Mouse (Mus musculus): ENCODE data around the gene Rgs2. TPM values are rescaled to one million over a fixed set of nuclear protein-coding genes. Genes with fewer than 3 reads are reported as not detected.

Gene Rgs2
- total RNA-seq, 2 experiments from 2014 or later: 41.2 to 57.6 TPM

DNA sequence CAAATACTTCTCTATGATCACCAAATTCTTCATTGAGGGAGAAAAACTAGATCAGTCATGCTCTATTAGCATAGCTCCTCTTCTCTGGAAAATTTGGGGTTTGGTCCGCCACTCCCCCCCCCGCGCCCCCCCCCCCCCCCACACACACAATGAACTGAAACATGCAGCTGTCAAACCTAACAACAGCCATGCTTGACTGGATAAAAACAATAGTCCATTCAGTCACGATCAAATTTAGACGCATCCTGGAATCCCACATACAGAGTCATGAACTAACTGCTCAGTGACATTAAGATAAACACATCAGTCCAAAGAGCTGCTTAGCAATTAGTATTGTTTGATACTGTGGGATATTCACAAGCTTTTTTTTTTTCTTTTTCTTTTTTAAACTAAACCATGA, 14.2 kb downstream of the Rgs2 start:
- intact Hi-C loops (cut with DNase I): no loop called here
- no peak for DNase-seq (ENCODE audit: low spot score)

DNA sequence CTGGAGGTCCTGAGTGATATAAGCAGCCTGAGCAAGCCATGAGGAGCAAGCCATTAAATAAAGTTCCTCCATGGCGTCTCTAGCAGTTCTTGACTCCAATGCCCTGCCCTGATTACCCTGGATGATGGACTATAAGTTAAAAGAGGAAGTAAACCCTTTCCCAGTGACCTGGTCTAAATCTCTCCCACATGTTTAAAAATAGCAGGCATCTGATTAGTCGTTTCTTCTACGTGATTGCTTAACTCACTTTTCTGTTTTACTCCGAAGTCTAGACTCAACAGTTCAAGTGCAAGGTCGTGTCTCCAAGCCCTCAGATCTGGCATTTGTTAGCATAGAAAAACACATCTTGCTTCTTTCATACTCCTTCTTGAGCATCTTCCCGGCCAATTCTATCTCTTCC, 15.2 kb downstream of the Rgs2 start:
- intact Hi-C loops (cut with DNase I): no loop called here
- no peak for DNase-seq (ENCODE audit: low spot score)

DNA sequence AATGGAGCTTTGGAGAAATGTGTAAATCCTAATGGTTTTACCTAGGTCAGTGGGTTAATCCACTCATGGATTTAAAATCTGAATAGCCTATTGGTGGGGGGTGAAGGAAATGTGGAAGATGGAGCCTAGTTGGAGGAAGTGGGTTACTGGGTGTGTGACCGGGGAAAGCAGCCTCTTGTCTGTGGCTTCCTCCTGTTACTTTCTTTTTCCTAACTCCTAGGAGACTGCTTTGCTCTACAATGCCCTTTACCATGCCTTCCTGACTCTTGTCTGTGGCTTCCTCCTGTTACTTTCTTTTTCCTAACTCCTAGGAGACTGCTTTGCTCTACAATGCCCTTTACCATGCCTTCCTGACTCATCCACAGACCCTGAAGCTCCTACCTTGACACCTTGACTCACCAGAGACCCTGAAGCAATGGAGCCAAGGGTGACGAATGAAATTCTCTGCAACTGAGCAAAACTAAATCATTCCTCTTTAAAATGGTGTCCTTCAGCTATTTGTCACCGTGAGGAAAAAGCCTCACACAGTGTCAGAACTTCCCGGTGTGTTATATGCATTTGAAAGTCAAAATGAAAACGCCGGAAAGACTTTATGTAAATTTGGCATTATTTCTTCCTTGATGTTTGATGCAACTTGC, 18.9 kb downstream of the Rgs2 start:
- intact Hi-C loops (cut with DNase I): no loop called here
- no peak for DNase-seq (ENCODE audit: low spot score)

DNA sequence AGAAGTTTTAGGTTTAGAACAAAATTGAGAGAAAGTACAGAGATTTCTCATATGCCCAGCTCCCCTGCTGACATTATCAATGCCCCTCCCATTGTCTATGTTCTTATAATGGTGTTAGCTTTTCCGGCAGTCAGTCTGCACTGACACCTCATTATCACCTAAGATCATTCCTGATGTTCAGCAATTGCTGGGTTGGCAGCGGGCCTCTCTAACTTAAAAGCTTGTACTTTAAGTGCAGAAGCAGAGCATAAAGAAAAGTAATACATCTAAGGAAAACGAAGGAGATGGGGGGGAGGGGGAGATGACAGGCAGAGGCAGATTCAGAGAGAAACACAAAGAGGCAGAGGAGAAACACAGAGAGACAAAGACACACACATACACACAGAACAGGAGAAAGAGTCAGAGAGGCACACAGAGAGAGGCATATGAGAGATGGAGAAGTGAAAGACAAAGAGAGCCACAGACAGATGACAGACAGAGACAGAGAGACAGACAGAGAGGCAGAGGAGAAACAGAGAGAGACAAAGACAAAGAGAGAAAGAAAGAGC, 21.1 kb downstream of the Rgs2 start:
- no peak for DNase-seq (ENCODE audit: low spot score)
- intact Hi-C loops (cut with DNase I): no loop called here

DNA sequence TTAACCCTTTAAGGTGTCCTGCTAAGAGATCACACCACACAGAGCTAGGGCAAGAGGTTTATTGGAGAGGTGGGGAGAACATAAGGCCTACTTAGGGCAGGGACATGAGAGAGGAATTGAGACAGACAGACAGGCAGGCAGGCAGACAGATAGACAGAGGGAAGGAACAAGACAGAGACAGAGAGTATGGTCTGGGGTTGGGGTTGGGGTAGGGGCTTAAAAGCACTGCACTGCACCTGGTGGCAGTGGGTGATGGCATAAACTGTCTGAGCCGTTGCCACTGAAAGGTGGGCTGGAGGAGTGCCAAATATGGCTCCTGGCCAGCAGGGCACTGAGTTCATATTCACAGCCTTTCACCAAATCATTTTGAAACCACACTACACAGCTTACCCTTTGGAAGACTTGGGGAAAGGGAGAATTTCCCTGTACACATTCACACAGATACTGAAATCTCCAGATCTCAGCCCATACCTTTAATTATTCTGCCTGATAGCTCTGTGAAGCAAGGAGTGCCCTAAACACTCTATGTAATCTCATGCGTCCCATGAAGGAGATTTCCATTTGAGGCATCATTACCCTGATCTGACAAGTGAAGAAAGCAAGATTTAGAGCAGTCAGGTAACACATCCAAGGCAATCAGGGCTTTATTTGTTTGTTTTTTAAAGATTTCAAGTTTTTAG, 21.7 kb downstream of the Rgs2 start:
- intact Hi-C loops (cut with DNase I): no loop called here

DNA sequence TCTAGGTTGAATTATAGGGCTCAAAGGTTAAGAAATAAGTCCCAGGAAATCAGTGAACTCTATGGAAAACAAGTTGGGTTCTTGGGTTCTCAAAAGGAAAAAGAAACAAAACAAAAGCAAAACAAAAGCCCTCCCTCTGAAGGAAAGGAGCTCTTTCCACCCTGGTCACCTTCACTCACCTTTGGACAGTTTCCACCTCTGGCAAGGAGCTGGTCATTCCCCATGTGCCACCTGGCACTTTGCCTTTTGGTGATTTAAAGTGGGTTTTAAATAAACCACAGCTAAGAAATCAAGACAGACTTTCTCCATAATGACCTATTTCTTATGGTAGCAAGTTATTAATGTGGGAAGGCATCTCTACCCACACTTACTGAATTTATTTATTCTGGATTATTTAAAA, 23.1 kb downstream of the Rgs2 start:
- no peak for DNase-seq (ENCODE audit: low spot score)
- intact Hi-C loops (cut with DNase I): no loop called here

More for the DNA sequence above, 21.7 kb downstream of the Rgs2 start:
- DNase-seq (ENCODE audit: low spot score): no peak

DNA sequence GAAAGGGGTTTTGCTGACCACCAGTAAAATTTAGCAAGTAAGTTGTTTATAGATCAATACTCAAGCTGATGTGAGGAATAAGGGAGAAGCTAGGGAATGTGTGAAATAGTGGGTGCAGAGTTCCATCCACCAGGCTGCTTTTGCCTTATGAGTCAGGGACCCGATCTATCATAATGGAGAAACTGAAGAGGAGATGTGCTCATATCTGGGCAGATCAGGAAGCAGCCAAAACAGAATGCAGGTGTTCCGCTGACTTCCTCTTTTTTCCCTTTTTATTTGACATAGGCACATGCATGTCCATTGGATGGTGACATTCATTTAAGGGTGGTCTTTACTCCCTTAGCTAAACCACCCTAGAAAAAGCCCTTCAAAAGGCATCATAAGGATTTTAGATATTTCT, 29.3 kb downstream of the Rgs2 start:
- intact Hi-C loops (cut with DNase I): loop anchor here (5.0 kb wide), 1 partner anchor 87 kb away; no protein-coding TSS in a partner anchor

DNA sequence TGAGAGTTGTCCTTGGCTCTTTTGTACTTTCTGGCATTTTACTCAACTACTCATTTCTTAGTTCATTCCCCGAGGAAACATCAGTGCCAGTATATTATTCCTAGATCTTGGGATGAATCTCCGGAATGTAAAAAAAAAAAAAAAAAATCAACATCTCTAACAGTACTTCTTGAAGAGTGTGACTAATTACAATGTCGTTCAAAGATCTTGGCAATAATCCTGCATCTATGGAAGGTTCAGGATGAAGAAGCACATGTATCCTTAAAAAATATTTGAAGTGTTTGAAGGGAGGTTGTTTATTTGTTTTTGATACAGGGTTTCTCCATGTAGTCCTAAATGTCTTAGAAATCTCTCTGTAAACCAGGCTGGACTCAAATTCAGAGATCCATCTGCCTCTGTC, 41.7 kb downstream of the Rgs2 start:
- intact Hi-C loops (cut with DNase I): no loop called here
- DNase-seq (ENCODE audit: low spot score): no peak

More for the DNA sequence above, 29.3 kb downstream of the Rgs2 start:
- DNase-seq (ENCODE audit: low spot score): no peak

DNA sequence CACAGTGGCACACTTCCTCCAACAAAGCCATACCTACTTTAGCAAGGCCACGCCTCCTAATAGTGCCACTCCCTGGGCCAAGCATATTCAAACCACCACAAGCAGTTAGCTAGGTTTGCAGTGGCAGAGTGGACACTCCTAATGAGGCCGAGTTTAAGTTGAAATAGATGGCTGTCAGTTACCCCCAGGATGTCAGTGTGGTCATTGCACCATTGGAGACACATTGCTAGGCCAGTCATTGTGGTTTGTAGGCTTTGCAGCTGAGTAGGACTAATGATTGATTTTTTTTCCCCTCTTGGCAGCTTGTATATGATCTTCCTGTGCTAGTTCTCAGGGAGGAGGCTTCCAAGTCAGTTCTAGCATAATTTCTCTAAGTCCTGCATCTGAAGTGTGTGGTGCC, 43.6 kb downstream of the Rgs2 start:
- intact Hi-C loops (cut with DNase I): no loop called here
- no peak for DNase-seq (ENCODE audit: low spot score)

DNA sequence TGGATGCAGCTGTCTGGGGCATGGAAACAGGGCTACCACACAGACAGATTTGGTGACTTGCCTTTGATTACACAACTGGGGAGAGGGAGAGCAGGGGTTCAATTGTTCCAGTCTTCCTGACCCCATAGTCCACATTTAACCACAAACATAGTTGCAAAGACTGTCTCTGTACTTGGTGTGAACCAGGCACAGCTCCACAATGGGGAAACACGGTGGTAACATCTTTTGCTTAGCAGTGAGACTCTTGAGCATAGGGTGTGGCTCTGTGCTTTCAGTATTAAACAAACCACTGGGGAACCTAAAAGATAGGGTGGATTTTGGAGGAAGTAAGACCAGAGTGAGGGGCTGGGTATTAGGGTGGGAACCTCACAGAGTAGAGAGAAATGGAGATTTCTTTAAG, 47.9 kb downstream of the Rgs2 start:
- DNase-seq (ENCODE audit: low spot score): no peak
- intact Hi-C loops (cut with DNase I): loop anchor here (5.0 kb wide), 1 partner anchor 49 kb away; no protein-coding TSS in a partner anchor

DNA sequence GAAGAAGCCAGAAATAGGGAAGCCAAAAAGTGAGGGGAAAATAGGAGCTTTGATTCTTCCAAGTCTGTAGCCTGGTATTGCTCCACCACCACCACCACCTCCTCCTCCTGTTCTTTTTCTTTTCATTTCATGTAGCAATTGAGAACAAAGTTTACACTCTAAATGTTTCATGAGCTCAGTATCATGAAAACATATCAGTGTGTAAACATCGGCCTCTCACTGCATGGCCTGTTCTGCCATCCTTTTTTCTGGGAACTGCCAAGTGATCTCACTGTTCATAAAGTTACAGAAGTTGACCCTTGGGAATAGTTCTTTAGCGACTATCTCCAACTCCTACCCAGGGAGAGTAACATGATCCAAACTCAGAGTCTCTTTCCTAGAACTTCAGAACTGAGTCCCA, 51.1 kb downstream of the Rgs2 start:
- DNase-seq (ENCODE audit: low spot score): no peak
- intact Hi-C loops (cut with DNase I): no loop called here

Other genes with a start within 250 kb of the Rgs2 start
- 1 to 10 TPM; 7.5 to 9.2 TPM for gene Trove2, start 227.1 kb downstream of the Rgs2 start, total RNA-seq (2021)
- gene Uchl5, start 226.9 kb downstream of the Rgs2 start, total RNA-seq (2021): 10 to 100 TPM; 15.5 to 16.2 TPM
- gene Rgs13, start 173.2 kb upstream of the Rgs2 start, total RNA-seq (2021): not detected
- gene Rgs1, start 245.1 kb upstream of the Rgs2 start, total RNA-seq (2021): under 1 TPM in 1 of 2 experiments, not detected in 1; 0.18 TPM

All from heart, postnatal 25 days (tissue).